Mouse (Mus musculus): ENCODE measurements at regions not wholly inside any gene's neighbourhood (a gene's known extent, or its start where the extent isn't known, plus 50 kb on each side); places are given as distances from the start of the nearest gene placed in this dataset.

DNA sequence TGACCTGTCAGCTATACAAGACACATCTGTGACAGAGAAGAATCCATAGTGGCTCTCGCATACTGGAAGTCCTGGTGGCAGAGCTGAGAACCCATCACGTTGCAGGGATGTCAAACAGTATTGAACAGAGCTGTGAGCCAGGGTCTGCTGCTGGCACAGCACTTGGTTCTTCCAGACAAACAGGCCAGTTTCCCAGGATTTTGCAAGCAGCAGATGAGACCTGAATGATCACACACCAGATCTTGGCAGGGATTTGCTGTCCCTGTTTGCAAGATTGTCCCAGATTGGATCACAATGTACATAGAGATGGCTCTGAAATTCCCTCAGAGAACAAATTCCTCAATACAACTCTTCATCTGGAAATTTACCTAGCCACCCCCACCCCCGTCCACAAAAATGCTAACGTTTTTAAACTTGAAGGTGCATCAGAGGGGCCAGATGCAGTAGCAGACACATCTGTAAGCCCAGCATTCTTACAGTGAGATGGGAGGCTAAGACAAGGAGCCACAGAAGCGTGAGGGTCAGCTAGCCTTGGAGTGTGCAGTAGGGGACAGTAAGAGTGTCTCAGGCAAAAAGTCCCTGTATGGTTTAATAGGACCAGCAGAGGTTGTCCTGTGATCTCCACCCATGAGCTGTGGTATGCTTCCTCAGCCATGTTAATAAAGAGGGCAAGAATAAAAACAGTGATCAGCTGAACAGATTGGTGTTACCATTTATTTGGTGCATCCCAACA is 307.8 kb downstream of the Gadd45g start:
- no peaks in the 10 kb centered on the region for H3K27me3 ChIP-seq (ENCODE audit: control insufficient read depth, insufficient read depth, low read length, poor library complexity, severe bottlenecking)
- H3K27ac ChIP-seq (ENCODE audit: insufficient read depth, low read length), result no peak overlapping the region
- no peak overlapping the region for H3K4me3 ChIP-seq (ENCODE audit: low read depth, low read length)
- H3K9me3 ChIP-seq (replicated peaks; ENCODE audit: control insufficient read depth, insufficient read depth, low read length, poor library complexity, severe bottlenecking), result no peaks in the 10 kb centered on the region
- TF ChIP-seq CTCF (IDR thresholded peaks at IDR 0.05; ENCODE audit: low read depth, low read length) (no peak), POLR2A (IDR thresholded peaks at IDR 0.05; ENCODE audit: insufficient read depth, low read length) (no peak), EP300 (IDR thresholded peaks at IDR 0.05; ENCODE audit: insufficient read depth, low read depth, low read length) (no peak)
- no peaks in the 10 kb centered on the region for H3K4me1 ChIP-seq (ENCODE audit: control insufficient read depth, insufficient read depth, low read length)
- H3K9ac ChIP-seq (ENCODE audit: low read depth, poor library complexity, severe bottlenecking), result no peak overlapping the region
- no peaks in the 10 kb centered on the region for H3K36me3 ChIP-seq (ENCODE audit: control insufficient read depth, insufficient read depth, low read length, poor library complexity, severe bottlenecking)

DNA sequence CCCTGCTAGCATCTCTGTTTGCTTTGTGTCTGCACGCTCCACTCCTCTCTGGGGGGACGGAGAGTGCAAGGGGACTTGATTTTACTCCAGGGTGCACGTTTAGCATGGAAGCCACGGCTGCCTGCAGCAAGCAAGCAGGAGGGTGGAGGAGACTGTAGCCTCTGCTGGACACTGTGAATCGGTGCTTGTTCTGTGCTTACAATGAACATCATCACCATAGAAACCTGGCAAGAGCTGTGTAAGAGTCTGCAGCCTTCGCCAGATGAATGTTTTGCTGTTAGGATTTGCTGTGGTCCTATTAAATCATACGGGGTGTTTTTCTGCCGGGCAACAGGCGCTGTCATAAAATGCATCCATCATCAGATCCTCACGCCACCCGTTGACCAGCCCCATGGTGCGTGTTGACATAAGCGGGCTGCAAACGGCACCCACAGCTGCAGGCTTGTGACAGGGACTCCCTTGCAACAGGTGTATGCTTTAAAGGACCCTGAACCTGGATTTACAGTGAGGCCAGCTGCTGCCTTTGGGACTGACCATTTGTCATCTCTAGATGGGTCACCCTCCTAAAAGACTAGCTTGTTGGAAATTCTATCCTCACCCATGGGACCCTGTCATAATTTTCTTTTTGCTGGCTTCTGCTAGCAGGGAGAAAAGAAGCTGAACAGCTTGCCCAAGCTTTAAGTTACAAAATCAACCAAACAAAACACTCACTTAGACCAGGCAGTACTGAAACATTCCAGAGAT is 308.5 kb downstream of the Gadd45g start:
- no peak overlapping the region for H3K27ac ChIP-seq (ENCODE audit: insufficient read depth, low read length)
- H3K27me3 ChIP-seq (ENCODE audit: control insufficient read depth, insufficient read depth, low read length, poor library complexity, severe bottlenecking), result no peaks in the 10 kb centered on the region
- H3K4me3 ChIP-seq (ENCODE audit: low read depth, low read length), result no peak overlapping the region
- no peak for TF ChIP-seq EP300 (IDR thresholded peaks at IDR 0.05; ENCODE audit: insufficient read depth, low read depth, low read length)
- TF ChIP-seq POLR2A (IDR thresholded peaks at IDR 0.05; ENCODE audit: insufficient read depth, low read length), result no peak
- TF ChIP-seq CTCF (IDR thresholded peaks at IDR 0.05; ENCODE audit: low read depth, low read length), result no peak
- no peaks in the 10 kb centered on the region for H3K4me1 ChIP-seq (ENCODE audit: control insufficient read depth, insufficient read depth, low read length)
- no peak overlapping the region for H3K9ac ChIP-seq (ENCODE audit: low read depth, poor library complexity, severe bottlenecking)
- H3K9me3 ChIP-seq (replicated peaks; ENCODE audit: control insufficient read depth, insufficient read depth, low read length, poor library complexity, severe bottlenecking), result no peaks in the 10 kb centered on the region
- no peaks in the 10 kb centered on the region for H3K36me3 ChIP-seq (ENCODE audit: control insufficient read depth, insufficient read depth, low read length, poor library complexity, severe bottlenecking)

DNA sequence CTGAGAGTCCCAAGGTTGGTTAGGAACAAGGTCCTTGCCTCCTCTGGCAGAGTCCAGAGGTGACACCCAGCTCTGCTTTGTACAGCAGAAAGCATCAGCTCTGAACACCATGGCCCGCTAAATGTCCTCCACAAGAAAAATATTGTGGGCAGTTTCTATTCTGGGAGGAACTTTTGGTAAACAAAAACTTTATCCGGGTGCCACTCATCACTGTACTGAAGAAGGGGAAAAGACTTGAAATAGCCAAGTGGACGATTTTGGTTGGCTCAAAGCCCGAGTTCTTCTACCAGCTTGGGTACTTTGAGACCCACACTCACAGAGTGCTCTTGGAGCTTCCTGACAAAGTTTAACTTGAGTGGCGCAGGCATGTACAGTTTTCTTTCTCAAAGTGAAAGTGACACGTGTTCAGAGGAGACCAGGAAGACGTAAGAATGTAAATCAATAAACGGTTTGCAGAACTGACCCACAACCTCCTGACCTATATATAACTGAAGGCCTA is 309.2 kb downstream of the Gadd45g start:
- H3K4me3 ChIP-seq (ENCODE audit: low read depth, low read length), result no peak overlapping the region
- TF ChIP-seq POLR2A (IDR thresholded peaks at IDR 0.05; ENCODE audit: insufficient read depth, low read length) (no peak), EP300 (IDR thresholded peaks at IDR 0.05; ENCODE audit: insufficient read depth, low read depth, low read length) (no peak), CTCF (IDR thresholded peaks at IDR 0.05; ENCODE audit: low read depth, low read length) (no peak)
- H3K27ac ChIP-seq (ENCODE audit: insufficient read depth, low read length), result no peak overlapping the region
- H3K9me3 ChIP-seq (replicated peaks; ENCODE audit: control insufficient read depth, insufficient read depth, low read length, poor library complexity, severe bottlenecking), result no peaks in the 10 kb centered on the region
- no peaks in the 10 kb centered on the region for H3K36me3 ChIP-seq (ENCODE audit: control insufficient read depth, insufficient read depth, low read length, poor library complexity, severe bottlenecking)
- no peaks in the 10 kb centered on the region for H3K4me1 ChIP-seq (ENCODE audit: control insufficient read depth, insufficient read depth, low read length)
- H3K9ac ChIP-seq (ENCODE audit: low read depth, poor library complexity, severe bottlenecking), result no peak overlapping the region
- H3K27me3 ChIP-seq (ENCODE audit: control insufficient read depth, insufficient read depth, low read length, poor library complexity, severe bottlenecking), result no peaks in the 10 kb centered on the region

DNA sequence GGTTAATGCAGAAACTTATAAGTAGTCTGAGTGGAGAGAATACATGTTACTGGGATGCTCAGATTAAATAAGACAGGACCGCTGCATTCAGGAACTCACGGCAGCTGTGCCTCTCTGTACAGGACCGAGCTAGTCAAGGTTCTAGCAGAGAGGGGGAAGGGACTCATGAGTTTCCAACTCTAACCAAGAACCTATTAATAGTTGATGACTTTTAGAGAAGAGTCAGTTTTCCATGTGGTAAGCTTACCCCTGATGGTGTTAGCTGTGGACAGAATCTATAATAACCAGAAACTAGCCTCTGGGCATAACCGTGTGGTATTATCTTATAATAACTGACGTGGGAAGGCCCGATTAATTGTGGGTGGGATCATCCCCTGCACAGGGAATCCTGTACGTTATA is 316.2 kb downstream of the Gadd45g start:
- no peaks in the 10 kb centered on the region for H3K36me3 ChIP-seq (ENCODE audit: control insufficient read depth, insufficient read depth, low read length, poor library complexity, severe bottlenecking)
- no peak overlapping the region for H3K9ac ChIP-seq (ENCODE audit: low read depth, poor library complexity, severe bottlenecking)
- H3K9me3 ChIP-seq (replicated peaks; ENCODE audit: control insufficient read depth, insufficient read depth, low read length, poor library complexity, severe bottlenecking), result no peaks in the 10 kb centered on the region
- no peaks in the 10 kb centered on the region for H3K4me1 ChIP-seq (ENCODE audit: control insufficient read depth, insufficient read depth, low read length)
- TF ChIP-seq EP300 (IDR thresholded peaks at IDR 0.05; ENCODE audit: insufficient read depth, low read depth, low read length), result no peak
- no peak for TF ChIP-seq CTCF (IDR thresholded peaks at IDR 0.05; ENCODE audit: low read depth, low read length)
- TF ChIP-seq POLR2A (IDR thresholded peaks at IDR 0.05; ENCODE audit: insufficient read depth, low read length), result no peak
- no peak overlapping the region for H3K27ac ChIP-seq (ENCODE audit: insufficient read depth, low read length)
- H3K27me3 ChIP-seq (ENCODE audit: control insufficient read depth, insufficient read depth, low read length, poor library complexity, severe bottlenecking), result peaks cover 2% of the 10 kb centered on the region; the same call in 1 of the 2 replicates
- H3K4me3 ChIP-seq (ENCODE audit: low read depth, low read length), result no peak overlapping the region

DNA sequence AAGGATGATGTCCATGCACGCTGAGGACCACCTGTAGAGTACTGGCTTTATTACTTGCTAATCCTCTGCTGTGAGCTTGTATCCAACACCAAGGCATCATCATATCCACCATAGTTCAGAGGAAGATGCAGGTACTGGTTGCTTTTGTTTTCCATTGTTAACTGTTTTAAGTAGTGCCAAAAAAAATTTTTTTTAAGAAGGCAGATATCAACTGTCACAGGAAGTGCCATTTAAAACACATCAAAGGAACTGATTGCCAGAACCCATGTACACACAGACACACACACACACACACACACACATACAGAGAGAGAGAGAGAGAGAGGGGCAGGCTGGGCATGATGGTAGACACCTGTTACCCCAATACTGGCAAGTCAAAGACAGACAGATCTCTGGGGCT is 319.1 kb downstream of the Gadd45g start:
- H3K4me1 ChIP-seq (ENCODE audit: control insufficient read depth, insufficient read depth, low read length), result no peaks in the 10 kb centered on the region
- H3K4me3 ChIP-seq (ENCODE audit: low read depth, low read length), result no peak overlapping the region
- H3K27me3 ChIP-seq (ENCODE audit: control insufficient read depth, insufficient read depth, low read length, poor library complexity, severe bottlenecking), result peaks cover 2% of the 10 kb centered on the region; the same call in 1 of the 2 replicates
- no peaks in the 10 kb centered on the region for H3K36me3 ChIP-seq (ENCODE audit: control insufficient read depth, insufficient read depth, low read length, poor library complexity, severe bottlenecking)
- TF ChIP-seq EP300 (IDR thresholded peaks at IDR 0.05; ENCODE audit: insufficient read depth, low read depth, low read length) (no peak), CTCF (IDR thresholded peaks at IDR 0.05; ENCODE audit: low read depth, low read length) (no peak), POLR2A (IDR thresholded peaks at IDR 0.05; ENCODE audit: insufficient read depth, low read length) (no peak)
- H3K9me3 ChIP-seq (replicated peaks; ENCODE audit: control insufficient read depth, insufficient read depth, low read length, poor library complexity, severe bottlenecking), result no peaks in the 10 kb centered on the region
- H3K9ac ChIP-seq (ENCODE audit: low read depth, poor library complexity, severe bottlenecking), result no peak overlapping the region
- H3K27ac ChIP-seq (ENCODE audit: insufficient read depth, low read length), result no peak overlapping the region

DNA sequence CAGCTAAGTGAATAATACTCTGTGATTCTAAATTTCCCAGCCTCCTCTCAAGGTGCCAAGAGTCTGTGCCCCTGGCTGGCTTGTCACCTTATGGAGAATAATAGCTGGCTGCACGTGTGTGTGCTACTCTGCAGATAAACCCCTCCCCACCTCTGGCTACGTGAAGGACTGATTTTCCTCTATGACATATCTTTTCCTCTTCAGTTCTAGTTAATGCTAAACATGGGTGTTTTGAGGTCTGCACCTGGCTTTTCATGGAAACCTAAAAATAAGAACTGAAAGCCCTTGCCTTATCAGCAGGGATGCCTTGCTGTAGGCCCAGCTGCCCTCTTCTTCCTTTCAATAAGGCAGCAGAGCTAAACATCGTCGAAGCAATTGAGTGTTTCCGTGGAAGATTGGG is 321.5 kb downstream of the Gadd45g start:
- H3K9me3 ChIP-seq (replicated peaks; ENCODE audit: control insufficient read depth, insufficient read depth, low read length, poor library complexity, severe bottlenecking), result no peaks in the 10 kb centered on the region
- H3K9ac ChIP-seq (ENCODE audit: low read depth, poor library complexity, severe bottlenecking), result no peak overlapping the region
- peaks cover 2% of the 10 kb centered on the region; the same call in 1 of the 2 replicates for H3K27me3 ChIP-seq (ENCODE audit: control insufficient read depth, insufficient read depth, low read length, poor library complexity, severe bottlenecking)
- H3K4me3 ChIP-seq (ENCODE audit: low read depth, low read length), result no peak overlapping the region
- H3K27ac ChIP-seq (ENCODE audit: insufficient read depth, low read length), result no peak overlapping the region
- no peaks in the 10 kb centered on the region for H3K36me3 ChIP-seq (ENCODE audit: control insufficient read depth, insufficient read depth, low read length, poor library complexity, severe bottlenecking)
- no peaks in the 10 kb centered on the region for H3K4me1 ChIP-seq (ENCODE audit: control insufficient read depth, insufficient read depth, low read length)
- TF ChIP-seq EP300 (IDR thresholded peaks at IDR 0.05; ENCODE audit: insufficient read depth, low read depth, low read length) (no peak), POLR2A (IDR thresholded peaks at IDR 0.05; ENCODE audit: insufficient read depth, low read length) (no peak), CTCF (IDR thresholded peaks at IDR 0.05; ENCODE audit: low read depth, low read length) (no peak)

Data from ES-Bruce4 (cell line).